Mouse (Mus musculus) brain, embryonic 14.5 days (tissue): ENCODE measurements around the gene Wrb.

Experiments used
- CTCF ChIP-seq: fragments of 200-500 bp; IDR thresholded peaks from 2 replicates; pipeline ENCODE4 v1.5.1; 2012; ENCODE audit warnings: inconsistent platforms, mild to moderate bottlenecking, moderate library complexity, borderline replicate concordance; ENCODE audit not compliant: insufficient read depth, insufficient read length; ENCODE audit errors: extremely low read depth
- POLR2A ChIP-seq: fragments of 200-500 bp; IDR thresholded peaks from 2 replicates; pipeline ENCODE4 v1.6.1; 2012; ENCODE audit warnings: mild to moderate bottlenecking, inconsistent platforms, borderline replicate concordance; ENCODE audit not compliant: poor library complexity, insufficient read depth, insufficient read length, severe bottlenecking; ENCODE audit errors: extremely low read depth

- TF ChIP-seq CTCF = no peak
- no peak for TF ChIP-seq POLR2A
Measured at GRCm38 (mm10) chr16:96156019-96156418, 10.8 kb downstream of the Wrb start.
